Mouse (Mus musculus) heart, postnatal 36 days (tissue): ENCODE measurements around the gene Dop1a. TPM values are rescaled to one million over a fixed set of nuclear protein-coding genes. Genes with fewer than 3 reads are reported as not detected.

ENCODE experiments used
- DNase-seq, 2 experiments: peaks; one replicate each; pipeline ENCODE4 v3.0.0; 2021 to 2022
- intact Hi-C: fragments of 180-260 bp; cut with DNase I; formaldehyde crosslinking; loops from one replicate; pipeline ENCODE4 v1.15.1; 2025
- total RNA-seq, 2 experiments: library from RNA; stranded (reverse); gene quantifications; 2 replicates each; pipeline ENCODE4 v1.2.3; 2021

Dop1a gene
- total RNA-seq, 2 experiments from 2014 or later: 17.7 to 19.2 TPM

- DNase-seq: no peak
- intact Hi-C loops: no loop called here
Observed at GRCm38 (mm10) chr9:86491740-86492139, 24.8 kb downstream of the Dop1a start.

- DNase-seq: no peak
- intact Hi-C loops: no loop called here
Observed at GRCm38 (mm10) chr9:86496261-86496660, 29.3 kb downstream of the Dop1a start.

GRCm38 (mm10) chr9:86499083-86499482 lies 32.1 kb downstream of the Dop1a start:
- DNase-seq: no peak
- intact Hi-C loops: no loop called here

GRCm38 (mm10) chr9:86507437-86507836 lies 40.5 kb downstream of the Dop1a start:
- intact Hi-C loops: no loop called here

GRCm38 (mm10) chr9:86513733-86514132 lies 46.8 kb downstream of the Dop1a start:
- intact Hi-C loops: no loop called here
- no peak for DNase-seq

More at GRCm38 (mm10) chr9:86507437-86507836, 40.5 kb downstream of the Dop1a start:
- DNase-seq: no peak

- intact Hi-C loops: no loop called here
- no peak for DNase-seq
Observed at GRCm38 (mm10) chr9:86514390-86514789, 47.4 kb downstream of the Dop1a start.

GRCm38 (mm10) chr9:86514798-86515197 lies 47.8 kb downstream of the Dop1a start:
- intact Hi-C loops: no loop called here
- peak; percentile 8 to 26 for DNase-seq

- intact Hi-C loops: no loop called here
- DNase-seq: no peak
Observed at GRCm38 (mm10) chr9:86522335-86522734, 55.4 kb downstream of the Dop1a start.

- intact Hi-C loops: no loop called here
- DNase-seq: no peak
Observed at GRCm38 (mm10) chr9:86525600-86525999, 58.6 kb downstream of the Dop1a start.

- DNase-seq: no peak
- intact Hi-C loops: no loop called here
Observed at GRCm38 (mm10) chr9:86534071-86534470, 67.1 kb downstream of the Dop1a start.

- no peak for DNase-seq
- intact Hi-C loops: no loop called here
Observed at GRCm38 (mm10) chr9:86543451-86543850, 76.5 kb downstream of the Dop1a start.

GRCm38 (mm10) chr9:86544559-86544958 lies 77.6 kb downstream of the Dop1a start:
- DNase-seq: no peak
- intact Hi-C loops: no loop called here

GRCm38 (mm10) chr9:86549637-86550162 lies 82.7 kb downstream of the Dop1a start:
- intact Hi-C loops: no loop called here
- no peak for DNase-seq

GRCm38 (mm10) chr9:86550717-86551116 lies 83.8 kb downstream of the Dop1a start:
- no peak for DNase-seq
- intact Hi-C loops: no loop called here

GRCm38 (mm10) chr9:86553886-86554285 lies 86.9 kb downstream of the Dop1a start:
- DNase-seq: no peak
- intact Hi-C loops: no loop called here

GRCm38 (mm10) chr9:86554641-86555040 lies 87.7 kb downstream of the Dop1a start:
- intact Hi-C loops: no loop called here
- DNase-seq: no peak

GRCm38 (mm10) chr9:86560543-86560942 lies 93.6 kb downstream of the Dop1a start:
- no peak for DNase-seq
- intact Hi-C loops: no loop called here

GRCm38 (mm10) chr9:86569314-86569910 lies 102.5 kb downstream of the Dop1a start:
- DNase-seq: no peak
- intact Hi-C loops: no loop called here

GRCm38 (mm10) chr9:86570261-86570890 lies 103.4 kb downstream of the Dop1a start:
- intact Hi-C loops: loop anchor here (5.0 to 10.0 kb wide), 3 partner anchors 454 to 816 kb away; partner anchors contain the start of gene Cyb5r4
- DNase-seq: no peak

GRCm38 (mm10) chr9:86570946-86571345 lies 104.0 kb downstream of the Dop1a start:
- DNase-seq: no peak
- intact Hi-C loops: loop anchor here (5.0 to 10.0 kb wide), 3 partner anchors 454 to 816 kb away; partner anchors contain the start of gene Cyb5r4

- peak; percentile 95 to 96 for DNase-seq
- intact Hi-C loops: loop anchor here (2.0 to 10.0 kb wide), 4 partner anchors 105 to 817 kb away; partner anchors contain the start of genes Cyb5r4 and Dop1a
Observed at GRCm38 (mm10) chr9:86571540-86572135, 104.7 kb downstream of the Dop1a start, which contains the start of the genes Pgm3 and Rwdd2a. Pgm3 (minus strand) TSS chr9:86571842. Rwdd2a (plus strand) TSS chr9:86571991.
